Comparison of ENCODE assay signal across 12 mouse cellular contexts in the genomic region with DNA sequence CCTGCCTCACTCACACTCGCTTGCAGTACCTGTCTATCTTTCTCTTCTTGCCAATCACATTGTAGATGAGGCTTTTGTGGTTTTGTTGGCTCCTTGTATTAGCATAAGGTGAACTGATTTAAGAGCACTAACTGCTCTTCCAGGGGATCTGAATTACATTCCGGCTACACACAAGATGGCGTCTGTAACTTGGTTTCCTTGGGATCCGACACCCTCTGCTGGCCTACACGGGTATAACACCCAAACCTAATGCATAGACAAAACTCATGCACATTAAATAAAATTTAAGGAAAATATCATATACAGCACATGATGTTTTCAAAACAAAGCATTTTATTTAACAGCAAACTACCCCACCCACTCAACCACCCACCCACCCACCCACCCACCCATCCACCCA. TPM values are rescaled to one million over a fixed set of nuclear protein-coding genes. Genes with fewer than 3 reads are reported as not detected.
DNase-seq lines count a peak whose midpoint lies in the region; ATAC-seq and TF ChIP-seq lines count a peak whose summit lies in the region.
"Had no signal": no experiment of that assay in that cellular context is flagged by ENCODE, and none has a peak within 500 bp of the region (broad histone marks: within the 10 kb centered on the region; RNA-seq: fewer than 3 reads in every experiment).

No protein-coding gene starts in this region.

- no peak overlapping the region for H3K9ac ChIP-seq in hindbrain, embryonic 11.5 days (ENCODE audit: low read depth, low read length)
- H3K9ac ChIP-seq in hindbrain, embryonic 14.5 days: no peak overlapping the region
- H3K9ac ChIP-seq in lung, embryonic 14.5 days: no peak overlapping the region
- H3K9ac ChIP-seq in liver, embryonic 13.5 days: no peak overlapping the region
- H3K9ac ChIP-seq: neural tube, embryonic 13.5 days had no signal

- ATAC-seq in hindbrain, embryonic 11.5 days (ENCODE audit: low FRiP score): no peak
- ATAC-seq in hindbrain, embryonic 14.5 days (ENCODE audit: low FRiP score): no peak
- no peak for ATAC-seq in lung, embryonic 14.5 days (ENCODE audit: insufficient read depth)
- ATAC-seq in liver, embryonic 13.5 days (ENCODE audit: low read depth): no peak

- H3K9me3 ChIP-seq in hindbrain, embryonic 11.5 days (ENCODE audit: control insufficient read depth, low read length): no peaks in the 10 kb centered on the region
- no peaks in the 10 kb centered on the region for H3K9me3 ChIP-seq in hindbrain, embryonic 14.5 days (ENCODE audit: control insufficient read depth, low read length)
- no peaks in the 10 kb centered on the region for H3K9me3 ChIP-seq in lung, embryonic 14.5 days (ENCODE audit: low read depth, low read length)
- no peaks in the 10 kb centered on the region for H3K9me3 ChIP-seq in liver, embryonic 13.5 days (replicated peaks)
- H3K9me3 ChIP-seq: megakaryocyte, embryonic 14.5 days; neural tube, embryonic 13.5 days had no signal

- peak; percentile 48 for DNase-seq in hindbrain, embryonic 11.5 days (ENCODE audit: low spot score)
- DNase-seq in hindbrain, embryonic 14.5 days (ENCODE audit: low spot score): no peak
- peak; percentile 17 for DNase-seq in lung, embryonic 14.5 days
- no peak for DNase-seq in lung, adult 18-20 months
- DNase-seq in NIH3T3 (ENCODE audit: low read depth): peak; percentile 33
- DNase-seq in liver, embryonic 13.5 days: peak; percentile 14
- DNase-seq in testis, postnatal 10 days (ENCODE audit: low spot score): no peak
- DNase-seq: cerebellum, adult 9-10 months; heart, postnatal 10 days; kidney, postnatal 14 days had no signal

- H3K27me3 ChIP-seq in hindbrain, embryonic 11.5 days (ENCODE audit: control insufficient read depth, insufficient read depth, low read length): no peaks in the 10 kb centered on the region
- H3K27me3 ChIP-seq in hindbrain, embryonic 14.5 days (ENCODE audit: control insufficient read depth, insufficient read depth, low read length): no peaks in the 10 kb centered on the region
- H3K27me3 ChIP-seq in lung, embryonic 14.5 days (ENCODE audit: insufficient read depth, low read length): no peaks in the 10 kb centered on the region
- H3K27me3 ChIP-seq in liver, embryonic 13.5 days: no peaks in the 10 kb centered on the region
- H3K27me3 ChIP-seq: megakaryocyte, embryonic 14.5 days; neural tube, embryonic 13.5 days had no signal

- no peak overlapping the region for H3K27ac ChIP-seq in hindbrain, embryonic 11.5 days (ENCODE audit: low read depth, low read length)
- no peak overlapping the region for H3K27ac ChIP-seq in hindbrain, embryonic 14.5 days
- no peak overlapping the region for H3K27ac ChIP-seq in lung, embryonic 14.5 days (ENCODE audit: low read depth)
- no peak overlapping the region for H3K27ac ChIP-seq in liver, embryonic 13.5 days
- H3K27ac ChIP-seq: neural tube, embryonic 13.5 days had no signal

- H3K4me2 ChIP-seq in hindbrain, embryonic 11.5 days (replicated peaks; ENCODE audit: low read depth, low read length): no peak overlapping the region
- no peak overlapping the region for H3K4me2 ChIP-seq in hindbrain, embryonic 14.5 days (replicated peaks)
- no peak overlapping the region for H3K4me2 ChIP-seq in lung, embryonic 14.5 days
- H3K4me2 ChIP-seq in liver, embryonic 13.5 days: no peak overlapping the region
- H3K4me2 ChIP-seq: neural tube, embryonic 13.5 days had no signal

- H3K4me1 ChIP-seq in hindbrain, embryonic 11.5 days (replicated peaks; ENCODE audit: control insufficient read depth, insufficient read depth, low read length): no peaks in the 10 kb centered on the region
- H3K4me1 ChIP-seq in hindbrain, embryonic 14.5 days (replicated peaks; ENCODE audit: control insufficient read depth, insufficient read depth, low read length): no peaks in the 10 kb centered on the region
- H3K4me1 ChIP-seq in lung, embryonic 14.5 days (ENCODE audit: insufficient read depth): no peaks in the 10 kb centered on the region
- H3K4me1 ChIP-seq in liver, embryonic 13.5 days (replicated peaks): no peaks in the 10 kb centered on the region
- H3K4me1 ChIP-seq: megakaryocyte, embryonic 14.5 days; neural tube, embryonic 13.5 days had no signal

- H3K36me3 ChIP-seq in hindbrain, embryonic 11.5 days (ENCODE audit: control insufficient read depth, insufficient read depth, low read length): no peaks in the 10 kb centered on the region
- H3K36me3 ChIP-seq in hindbrain, embryonic 14.5 days (replicated peaks; ENCODE audit: control insufficient read depth, insufficient read depth): no peaks in the 10 kb centered on the region
- no peaks in the 10 kb centered on the region for H3K36me3 ChIP-seq in lung, embryonic 14.5 days (ENCODE audit: insufficient read depth)
- H3K36me3 ChIP-seq in liver, embryonic 13.5 days: 0 out of 2 replicates have a peak, but pooled peaks cover 6% of the 10 kb centered on the region
- H3K36me3 ChIP-seq: neural tube, embryonic 13.5 days had no signal

- WGBS in hindbrain, embryonic 11.5 days: 64% methylated on average over 5 of the region's 5 CpGs
- 73% methylated on average over 5 of the region's 5 CpGs for WGBS in hindbrain, embryonic 14.5 days
- WGBS in lung, embryonic 14.5 days: 58% methylated on average over 5 of the region's 5 CpGs
- 68% methylated on average over 5 of the region's 5 CpGs for WGBS in liver, embryonic 13.5 days (ENCODE audit: insufficient replicate concordance)

- peak; percentile 48 for TF ChIP-seq CTCF in lung, embryonic 14.5 days (IDR thresholded peaks at IDR 0.05; ENCODE audit: low read depth)

- H3K4me3 ChIP-seq in hindbrain, embryonic 11.5 days (ENCODE audit: low read depth, low read length): no peak overlapping the region
- no peak overlapping the region for H3K4me3 ChIP-seq in hindbrain, embryonic 14.5 days (replicated peaks; ENCODE audit: low read length)
- H3K4me3 ChIP-seq in lung, embryonic 14.5 days (ENCODE audit: low read depth, low read length): no peak overlapping the region
- no peak overlapping the region for H3K4me3 ChIP-seq in liver, embryonic 13.5 days (replicated peaks)
- H3K4me3 ChIP-seq: megakaryocyte, embryonic 14.5 days; neural tube, embryonic 13.5 days had no signal

RNA-seq across cellular contexts. Expression of a gene that starts 38.2 kb away (rescaled TPM):
- not detected in 2 replicates for polyA plus RNA-seq in hindbrain, embryonic 11.5 days (2014; fragmentation: Nextera tagmentation; extraction: Ambion mirVana)
- not detected in 2 replicates for polyA plus RNA-seq in hindbrain, embryonic 14.5 days (2014; fragmentation: Nextera tagmentation; extraction: Ambion mirVana)
- polyA plus RNA-seq in lung, embryonic 14.5 days (2014; fragmentation: Nextera tagmentation; extraction: Ambion mirVana): not detected in 2 replicates
- polyA plus RNA-seq in liver, embryonic 13.5 days (2015; fragmentation: Nextera tagmentation; extraction: Ambion mirVana): not detected in 2 replicates
- polyA plus RNA-seq: neural tube, embryonic 13.5 days had no signal

RNA-seq across cellular contexts. Expression of a gene that starts 45.8 kb away (rescaled TPM):
- 0.45 and 0.51 TPM in 2 replicates for polyA plus RNA-seq in hindbrain, embryonic 11.5 days (2014; fragmentation: Nextera tagmentation; extraction: Ambion mirVana)
- 0.25 TPM in 1 of 2 replicates, not detected in the other for polyA plus RNA-seq in hindbrain, embryonic 14.5 days (2014; fragmentation: Nextera tagmentation; extraction: Ambion mirVana)
- 0.32 and 0.64 TPM in 2 replicates for polyA plus RNA-seq in lung, embryonic 14.5 days (2014; fragmentation: Nextera tagmentation; extraction: Ambion mirVana)
- polyA plus RNA-seq in liver, embryonic 13.5 days (2015; fragmentation: Nextera tagmentation; extraction: Ambion mirVana): not detected in 2 replicates

Comparison
In these comparisons a context has a peak if more than half of its experiments do, and no peak if none do; other contexts are left out.
1. DNase-seq: peak in hindbrain, embryonic 11.5 days (single experiment), lung, embryonic 14.5 days (single experiment), NIH3T3 (single experiment) and liver, embryonic 13.5 days (single experiment); none in hindbrain, embryonic 14.5 days (single experiment), lung, adult 18-20 months (0 of 2) and testis, postnatal 10 days (single experiment).